Comparison of ENCODE assay signal across 8 mouse cellular contexts in the genomic region with DNA sequence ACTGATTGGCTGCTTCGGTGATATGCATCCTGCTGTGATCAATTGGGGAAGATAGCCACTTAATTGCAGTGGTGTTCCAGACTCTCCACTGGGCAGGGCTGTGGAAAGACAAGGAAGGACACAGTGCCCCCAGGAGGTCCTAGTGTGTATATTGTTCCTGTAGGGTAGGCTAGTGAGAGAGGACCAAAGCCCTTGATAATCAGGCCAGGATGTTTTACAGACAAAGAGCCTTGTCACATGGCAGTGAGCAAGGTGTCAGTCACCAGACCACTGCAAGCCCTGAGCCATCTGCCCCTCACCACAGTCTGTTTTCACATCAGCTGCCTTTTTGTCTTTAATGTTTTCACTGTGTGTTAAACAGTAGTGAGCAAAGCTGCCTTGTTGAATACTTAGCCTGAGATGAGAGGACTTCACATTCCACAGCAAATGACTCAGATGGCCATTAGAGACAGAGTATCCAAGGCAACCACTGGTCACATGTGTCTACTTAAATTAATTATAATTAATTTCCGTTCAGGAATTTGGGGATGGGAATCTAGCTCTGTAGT. TPM values are rescaled to one million over a fixed set of nuclear protein-coding genes. Genes with fewer than 3 reads are reported as not detected.
A peak's percentile ranks its signal among the peaks of the same experiment; 100 is the strongest.
DNase-seq lines count a peak whose midpoint lies in the region; ATAC-seq lines count a peak whose summit lies in the region.

No protein-coding gene starts in this region.

- peaks cover 10% of the 10 kb centered on the region for H3K4me1 ChIP-seq in embryonic facial prominence, embryonic 10.5 days
- H3K4me1 ChIP-seq in intestine, embryonic 16.5 days (ENCODE audit: control insufficient read depth, insufficient read depth, low read length), result peaks cover 6% of the 10 kb centered on the region

- H3K27ac ChIP-seq in embryonic facial prominence, embryonic 10.5 days (replicated peaks), result no peak overlapping the region
- H3K27ac ChIP-seq in intestine, embryonic 16.5 days (ENCODE audit: low read length), result no peak overlapping the region

- H3K27me3 ChIP-seq in embryonic facial prominence, embryonic 10.5 days (replicated peaks; ENCODE audit: low read depth, poor library complexity, severe bottlenecking), result 0 out of 2 replicates have a peak, but pooled peaks cover 4% of the 10 kb centered on the region
- no peaks in the 10 kb centered on the region for H3K27me3 ChIP-seq in intestine, embryonic 16.5 days (replicated peaks; ENCODE audit: control insufficient read depth, insufficient read depth, low read length)

- peak; percentile 96 for ATAC-seq in intestine, embryonic 16.5 days

- H3K4me3 ChIP-seq in embryonic facial prominence, embryonic 10.5 days, result no peak overlapping the region
- H3K4me3 ChIP-seq in intestine, embryonic 16.5 days (ENCODE audit: low read length), result no peak overlapping the region

- no peaks in the 10 kb centered on the region for H3K36me3 ChIP-seq in embryonic facial prominence, embryonic 10.5 days (replicated peaks)
- no peaks in the 10 kb centered on the region for H3K36me3 ChIP-seq in intestine, embryonic 16.5 days (ENCODE audit: control insufficient read depth, insufficient read depth, low read length)

- H3K9me3 ChIP-seq in embryonic facial prominence, embryonic 10.5 days, result no peaks in the 10 kb centered on the region
- H3K9me3 ChIP-seq in intestine, embryonic 16.5 days (ENCODE audit: control insufficient read depth, low read length), result no peaks in the 10 kb centered on the region

- 53% methylated on average over 2 of the region's 2 CpGs for WGBS in embryonic facial prominence, embryonic 10.5 days
- WGBS in intestine, embryonic 16.5 days, result 33% methylated on average over 2 of the region's 2 CpGs

- no peak overlapping the region for H3K4me2 ChIP-seq in intestine, embryonic 16.5 days (ENCODE audit: low read depth, low read length)

- peak; percentile 21 to 46 for DNase-seq in kidney, postnatal 4 days
- DNase-seq in kidney, adult 9 months, result no peak
- DNase-seq in embryonic facial prominence, embryonic 10.5 days (ENCODE audit: low spot score), result peak; percentile 38
- peak; percentile 93 for DNase-seq in retina, postnatal 1 day
- DNase-seq in spleen, postnatal 10 days (ENCODE audit: low spot score in 2 of 2), result no peak
- DNase-seq in layer of hippocampus, adult 9-10 months (ENCODE audit: low spot score), result no peak
- no peak for DNase-seq in ovary, adult 18-20 months (ENCODE audit: low spot score)

- H3K9ac ChIP-seq in intestine, embryonic 16.5 days (ENCODE audit: low read depth, low read length), result no peak overlapping the region

RNA-seq across cellular contexts. Expression of gene Slc41a3, which starts 43.2 kb away (rescaled TPM):
- 1.7 and 2.2 TPM in 2 replicates for polyA plus RNA-seq in embryonic facial prominence, embryonic 10.5 days (2016; fragmentation: Nextera tagmentation; extraction: Ambion mirVana)
- polyA plus RNA-seq in intestine, embryonic 16.5 days (2015; fragmentation: Nextera tagmentation; extraction: Ambion mirVana), result 6.4 and 7.1 TPM in 2 replicates

Comparison
In these comparisons a context has a peak if more than half of its experiments do, and no peak if none do; other contexts are left out.
1. DNase-seq: peak in kidney, postnatal 4 days (2 of 2), embryonic facial prominence, embryonic 10.5 days (single experiment) and retina, postnatal 1 day (single experiment); none in kidney, adult 9 months (single experiment), spleen, postnatal 10 days (0 of 2), layer of hippocampus, adult 9-10 months (single experiment) and ovary, adult 18-20 months (single experiment).